Mouse (Mus musculus): ENCODE results near the gene Gm36028. TPM values are rescaled to one million over a fixed set of nuclear protein-coding genes. Genes with fewer than 3 reads are reported as not detected.

Gm36028 gene
- polyA plus RNA-seq, 1 experiment: not detected

DNA sequence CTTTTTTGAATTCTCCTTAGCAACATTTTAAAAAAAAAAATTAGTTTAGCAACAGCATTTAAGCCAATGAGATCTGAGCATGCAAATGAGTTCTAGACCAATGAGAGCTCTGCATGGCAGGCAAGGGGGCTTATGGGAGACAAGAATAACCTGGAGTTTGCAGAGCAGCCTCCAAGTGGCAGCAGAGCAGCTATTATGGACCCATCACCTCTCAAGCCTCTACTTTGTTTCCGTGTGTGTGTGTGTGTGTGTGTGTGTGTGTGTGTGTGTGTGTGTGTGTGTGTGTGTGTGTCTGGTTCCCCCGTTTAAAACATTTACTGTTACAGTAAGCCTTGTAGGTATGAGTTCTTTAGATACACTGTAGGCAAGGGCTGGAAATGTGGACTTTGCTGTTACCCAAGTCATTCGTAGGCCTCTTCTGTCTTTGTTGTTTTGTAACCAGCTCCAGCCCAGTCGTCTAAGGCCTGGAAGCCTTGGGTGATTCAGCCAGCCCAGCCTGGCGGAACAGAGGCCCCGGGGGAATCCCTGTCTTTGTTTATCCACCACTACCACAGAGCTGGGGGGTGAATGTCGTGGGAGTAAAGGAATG lies 46.5 kb downstream of the Gm36028 start:
- TF ChIP-seq POLR2A (IDR thresholded peaks at IDR 0.05; ENCODE audit: low read depth, low read length) (no peak), CTCF (IDR thresholded peaks at IDR 0.05; ENCODE audit: borderline replicate concordance, insufficient read depth, low read length) (no peak)
- Histone ChIP-seq H3K4me3 (ENCODE audit: insufficient read depth, low read length) (no peak overlapping the region), H3K27ac (ENCODE audit: insufficient read depth, low read length) (peak overlapping the region; percentile 91), H3K4me1 (ENCODE audit: control insufficient read depth, insufficient read depth, low read length) (peaks cover 25% of the 10 kb centered on the region)

DNA sequence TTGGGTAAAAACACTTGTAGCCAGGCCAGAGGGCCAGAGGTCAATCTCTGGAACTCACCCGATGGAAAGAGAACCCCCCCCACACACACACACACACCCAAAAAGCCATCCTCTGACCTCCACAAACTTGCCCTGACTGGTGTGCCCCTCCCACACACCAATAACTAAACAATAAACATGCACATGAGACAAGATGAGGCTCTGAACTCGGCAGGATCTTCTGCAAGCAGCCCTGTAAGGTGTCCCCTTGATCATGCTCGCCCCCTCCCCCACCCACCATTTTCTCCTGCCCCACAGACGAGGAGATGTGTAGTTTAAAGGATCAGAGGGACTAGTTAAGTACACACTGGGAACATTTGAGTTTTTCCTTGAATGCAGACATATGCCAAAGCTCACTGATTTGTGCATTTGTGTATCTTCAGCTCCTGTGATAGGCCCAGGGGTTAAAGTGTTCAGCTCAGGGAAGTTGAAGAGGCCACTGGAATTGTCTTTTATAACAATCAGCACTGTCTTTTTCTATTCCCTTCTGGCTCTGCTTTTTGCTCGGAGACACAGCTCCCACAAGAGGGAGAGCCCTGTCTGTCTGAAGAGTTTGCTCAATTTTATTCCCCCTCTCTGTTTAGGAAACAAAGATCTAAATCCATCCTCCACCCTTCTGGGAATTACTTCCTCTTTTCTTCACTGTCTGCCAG lies 47.1 kb downstream of the Gm36028 start:
- Histone ChIP-seq H3K4me1 (ENCODE audit: control insufficient read depth, insufficient read depth, low read length) (peaks cover 31% of the 10 kb centered on the region), H3K27ac (ENCODE audit: insufficient read depth, low read length) (peak overlapping the region; percentile 91), H3K4me3 (ENCODE audit: insufficient read depth, low read length) (no peak overlapping the region)
- TF ChIP-seq POLR2A (IDR thresholded peaks at IDR 0.05; ENCODE audit: low read depth, low read length) (no peak), CTCF (IDR thresholded peaks at IDR 0.05; ENCODE audit: borderline replicate concordance, insufficient read depth, low read length) (no peak)

DNA sequence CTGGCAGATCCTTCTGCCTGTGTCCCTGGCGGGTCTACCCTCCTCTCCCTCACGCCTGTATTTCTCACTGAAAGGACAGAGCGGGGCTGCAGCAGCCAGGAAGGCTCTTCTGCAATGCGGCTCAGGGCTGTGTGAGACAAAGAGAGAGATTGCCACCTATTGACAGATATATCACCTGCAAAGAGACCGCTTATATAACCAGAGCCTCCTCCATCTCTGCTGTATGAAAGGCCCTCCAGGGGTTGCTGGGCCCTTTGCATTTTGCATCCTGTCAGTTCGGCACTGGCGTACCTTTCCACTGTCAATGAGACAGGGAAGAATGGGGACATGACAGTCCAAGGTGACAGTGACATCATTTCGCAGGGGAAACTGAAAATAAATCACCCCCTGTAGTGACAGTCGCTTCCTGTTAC lies 48.5 kb downstream of the Gm36028 start:
- H3K4me1 ChIP-seq (ENCODE audit: control insufficient read depth, insufficient read depth, low read length): peaks cover 33% of the 10 kb centered on the region
- H3K27ac ChIP-seq (ENCODE audit: insufficient read depth, low read length): peak overlapping the region; percentile 42
- TF ChIP-seq POLR2A (IDR thresholded peaks at IDR 0.05; ENCODE audit: low read depth, low read length) (no peak), CTCF (IDR thresholded peaks at IDR 0.05; ENCODE audit: borderline replicate concordance, insufficient read depth, low read length) (no peak)
- no peak overlapping the region for H3K4me3 ChIP-seq (ENCODE audit: insufficient read depth, low read length)

DNA sequence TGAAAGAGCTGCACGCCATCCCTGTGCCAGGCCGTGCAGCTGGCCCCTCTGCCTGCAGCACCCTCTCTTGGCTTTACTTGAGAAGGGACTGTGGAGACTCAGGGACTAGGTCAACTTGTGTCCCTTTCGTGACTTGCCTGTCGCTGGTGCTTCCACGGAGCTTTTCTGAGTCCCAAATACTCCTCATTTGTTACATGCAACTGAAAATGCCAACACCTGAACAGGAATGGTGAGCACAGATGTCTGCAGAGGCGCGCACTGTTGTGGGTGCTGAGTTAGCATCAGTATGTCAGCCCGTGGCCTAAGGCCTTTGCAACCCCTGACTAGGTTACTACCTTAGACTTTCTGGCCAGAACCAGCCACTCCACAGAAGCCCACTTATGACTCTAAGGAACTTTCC lies 49.1 kb downstream of the Gm36028 start:
- Histone ChIP-seq H3K4me3 (ENCODE audit: insufficient read depth, low read length) (no peak overlapping the region), H3K4me1 (ENCODE audit: control insufficient read depth, insufficient read depth, low read length) (peaks cover 37% of the 10 kb centered on the region), H3K27ac (ENCODE audit: insufficient read depth, low read length) (peak overlapping the region; percentile 42)
- TF ChIP-seq POLR2A (IDR thresholded peaks at IDR 0.05; ENCODE audit: low read depth, low read length) (no peak), CTCF (IDR thresholded peaks at IDR 0.05; ENCODE audit: borderline replicate concordance, insufficient read depth, low read length) (no peak)

DNA sequence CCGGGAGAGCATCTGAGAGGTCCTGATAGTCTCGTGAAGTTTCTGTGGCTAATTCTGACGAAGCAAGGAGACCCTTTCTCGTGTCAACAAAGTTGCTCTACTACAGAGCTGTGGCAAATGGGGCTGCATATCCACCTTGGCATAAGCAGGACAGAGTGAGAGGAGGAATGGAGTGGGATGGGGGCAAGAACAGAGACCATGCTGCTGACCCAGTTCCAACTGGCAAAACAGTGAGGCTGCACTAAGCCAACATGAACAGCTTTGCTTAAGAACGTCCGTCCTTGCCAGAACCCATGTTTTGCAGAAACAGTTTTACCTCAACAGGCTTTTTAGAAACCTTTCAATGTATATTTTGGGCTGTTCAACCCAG lies 51.3 kb downstream of the Gm36028 start:
- Histone ChIP-seq H3K4me1 (ENCODE audit: control insufficient read depth, insufficient read depth, low read length) (peaks cover 36% of the 10 kb centered on the region), H3K27ac (ENCODE audit: insufficient read depth, low read length) (peak overlapping the region; percentile 72), H3K4me3 (ENCODE audit: insufficient read depth, low read length) (no peak overlapping the region)
- TF ChIP-seq CTCF (IDR thresholded peaks at IDR 0.05; ENCODE audit: borderline replicate concordance, insufficient read depth, low read length) (no peak), POLR2A (IDR thresholded peaks at IDR 0.05; ENCODE audit: low read depth, low read length) (no peak; the same call in 1 of the 2 replicates)

DNA sequence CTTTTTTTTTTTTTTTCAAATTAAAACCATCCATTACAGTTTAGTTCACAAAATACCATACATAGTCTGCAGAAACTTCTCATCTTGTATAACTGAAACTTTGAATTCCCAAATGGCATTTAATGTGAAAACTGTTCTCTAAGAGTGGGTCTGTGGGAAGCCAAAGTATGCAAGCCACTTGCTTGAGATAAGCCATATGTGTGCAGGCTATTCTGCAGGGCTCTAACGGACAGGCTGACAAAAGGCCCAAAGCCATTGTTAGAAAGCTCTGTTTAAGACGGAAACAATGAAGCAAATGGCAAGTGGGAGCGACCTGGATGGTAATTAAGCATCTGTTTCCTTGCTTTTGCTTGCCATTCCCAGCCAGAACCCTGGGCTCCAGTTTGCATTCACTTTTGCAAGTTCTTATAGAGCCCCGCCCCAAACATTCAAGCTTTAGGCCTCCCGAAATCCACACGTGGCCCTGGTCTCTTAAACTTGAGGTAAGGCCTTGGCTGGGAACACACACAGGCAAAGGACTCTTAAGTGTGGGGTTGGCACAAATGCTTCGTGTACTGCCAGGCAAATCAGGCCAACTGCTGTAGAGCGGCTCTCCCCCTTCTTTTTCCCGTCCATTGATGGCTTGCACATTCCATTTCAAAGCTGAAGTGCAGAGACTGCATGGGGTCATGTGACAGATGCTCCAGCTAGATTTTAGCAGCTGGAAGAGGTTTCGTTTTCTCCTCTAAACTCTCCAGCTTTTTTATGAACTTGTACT lies 51.9 kb downstream of the Gm36028 start:
- H3K4me3 ChIP-seq (ENCODE audit: insufficient read depth, low read length): no peak overlapping the region
- H3K4me1 ChIP-seq (ENCODE audit: control insufficient read depth, insufficient read depth, low read length): peaks cover 36% of the 10 kb centered on the region
- TF ChIP-seq CTCF (IDR thresholded peaks at IDR 0.05; ENCODE audit: borderline replicate concordance, insufficient read depth, low read length) (no peak), POLR2A (IDR thresholded peaks at IDR 0.05; ENCODE audit: low read depth, low read length) (no peak)
- peak overlapping the region; percentile 72 for H3K27ac ChIP-seq (ENCODE audit: insufficient read depth, low read length)

DNA sequence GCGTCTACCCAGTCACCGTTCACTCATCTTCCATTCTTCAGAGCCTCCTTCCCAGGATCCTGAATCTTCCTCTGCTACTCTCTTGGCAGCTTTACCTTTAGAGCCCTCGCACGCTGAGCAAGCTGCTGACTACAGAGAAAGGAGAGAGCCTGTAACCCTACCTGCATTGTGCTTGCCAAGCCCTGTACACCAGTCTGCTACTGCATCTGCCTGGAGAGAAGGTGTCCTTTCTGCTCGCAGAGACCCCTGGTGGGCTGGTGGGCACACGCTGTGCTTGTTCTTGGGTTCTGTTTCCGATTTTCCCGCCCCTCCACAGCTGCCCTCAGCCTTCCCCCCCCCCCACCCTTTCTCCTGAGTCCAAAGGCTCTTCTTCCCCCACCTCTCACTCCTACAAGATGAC lies 53.7 kb downstream of the Gm36028 start:
- Histone ChIP-seq H3K4me1 (ENCODE audit: control insufficient read depth, insufficient read depth, low read length) (peaks cover 29% of the 10 kb centered on the region), H3K27ac (ENCODE audit: insufficient read depth, low read length) (peak overlapping the region; percentile 76), H3K4me3 (ENCODE audit: insufficient read depth, low read length) (no peak overlapping the region)
- TF ChIP-seq POLR2A (IDR thresholded peaks at IDR 0.05; ENCODE audit: low read depth, low read length) (no peak), CTCF (IDR thresholded peaks at IDR 0.05; ENCODE audit: borderline replicate concordance, insufficient read depth, low read length) (no peak)

DNA sequence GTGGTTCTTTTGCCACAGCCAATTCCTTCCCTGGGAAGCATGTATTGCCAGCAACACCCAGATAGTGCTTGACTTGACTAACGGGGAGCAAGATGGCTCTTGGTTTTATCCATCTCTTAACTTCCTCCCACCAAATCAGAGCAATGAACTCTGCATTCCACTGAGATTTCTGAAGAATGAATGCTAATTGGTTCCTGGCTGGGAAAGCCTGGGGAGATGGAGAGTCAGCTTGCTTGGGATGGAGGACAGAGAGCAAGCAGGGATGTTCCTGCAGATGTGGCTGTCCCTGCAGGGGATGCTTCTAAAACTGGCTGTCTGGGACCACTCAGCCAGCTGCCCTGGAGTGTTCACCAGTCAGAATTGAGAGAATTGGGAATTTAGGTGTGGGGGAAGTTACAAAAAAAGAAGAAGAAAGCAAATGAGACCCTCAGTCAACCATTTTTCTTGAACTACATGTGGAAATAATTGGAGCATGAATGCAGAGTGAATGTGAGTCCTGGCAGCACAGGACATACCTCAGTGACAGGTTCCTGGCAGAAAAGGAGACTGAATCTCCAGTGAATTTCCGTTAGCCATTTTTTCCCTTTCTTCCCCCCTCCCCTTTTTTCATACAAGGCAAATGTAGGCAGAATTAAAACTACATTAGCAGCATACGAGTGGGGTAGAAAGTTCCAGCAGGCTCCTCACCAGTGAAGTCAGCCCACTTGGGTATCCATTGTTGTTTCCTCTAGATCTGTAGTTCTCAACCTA lies 55.0 kb downstream of the Gm36028 start:
- TF ChIP-seq CTCF (IDR thresholded peaks at IDR 0.05; ENCODE audit: borderline replicate concordance, insufficient read depth, low read length) (no peak), POLR2A (IDR thresholded peaks at IDR 0.05; ENCODE audit: low read depth, low read length) (0 out of 2 replicates have a peak, but pooled peaks have one; percentile 18)
- Histone ChIP-seq H3K4me3 (ENCODE audit: insufficient read depth, low read length) (no peak overlapping the region), H3K4me1 (ENCODE audit: control insufficient read depth, insufficient read depth, low read length) (peaks cover 28% of the 10 kb centered on the region), H3K27ac (ENCODE audit: insufficient read depth, low read length) (peak overlapping the region; percentile 64)

DNA sequence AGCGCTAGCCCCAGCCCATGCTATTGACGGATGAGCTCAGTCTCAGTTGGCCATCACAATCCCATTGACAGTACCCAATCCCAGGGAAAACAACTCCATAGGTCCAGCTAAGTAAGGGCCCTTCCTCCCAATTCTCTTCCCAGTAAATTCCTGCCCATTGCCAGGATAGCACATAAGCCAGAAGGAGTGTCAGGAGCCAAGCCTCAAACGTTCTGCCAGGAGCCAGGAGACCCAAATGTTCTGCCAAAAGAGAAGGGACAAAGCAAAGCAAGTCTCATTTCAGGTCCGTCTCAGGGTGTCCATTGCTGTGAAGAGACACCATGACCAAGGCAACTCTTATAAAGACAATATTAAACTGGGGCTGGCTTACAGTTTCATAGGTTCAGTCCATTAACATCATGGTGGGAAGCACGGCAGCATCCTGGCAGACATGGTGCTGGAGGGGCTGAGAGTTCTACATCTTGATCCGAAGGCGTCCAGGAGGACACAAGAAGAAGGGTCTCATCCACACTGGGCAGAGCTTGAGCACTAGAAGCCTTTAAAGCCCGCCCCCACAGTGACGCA lies 57.5 kb downstream of the Gm36028 start:
- H3K4me1 ChIP-seq (ENCODE audit: control insufficient read depth, insufficient read depth, low read length): peaks cover 26% of the 10 kb centered on the region
- no peak for TF ChIP-seq CTCF (IDR thresholded peaks at IDR 0.05; ENCODE audit: borderline replicate concordance, insufficient read depth, low read length)
- H3K27ac ChIP-seq (ENCODE audit: insufficient read depth, low read length): no peak overlapping the region; the same call in 1 of the 2 replicates
- H3K4me3 ChIP-seq (ENCODE audit: insufficient read depth, low read length): no peak overlapping the region

Measured in embryonic fibroblast, embryonic 13.5 days (primary cell).